Mouse (Mus musculus) T-cell, adult 2 months (primary cell): ENCODE results near the gene Smarca1.

ENCODE experiments used
- DNase-seq: peaks from one replicate; pipeline ENCODE4 v3.0.0; 2022; ENCODE audit warnings: low spot score

Smarca1 gene

GRCm38 (mm10) chrX:47892431-47893024, at the start of gene Smarca1:
Gene Smarca1, minus strand, starts transcription at chrX:47892974.
- DNase-seq = no peak

- DNase-seq = no peak
These were observed 45.0 kb upstream of the Smarca1 start for GRCm38 (mm10) chrX:47937740-47938139.

GRCm38 (mm10) chrX:47936885-47937284, 44.1 kb upstream of the Smarca1 start:
- no peak for DNase-seq

- DNase-seq = no peak
These were observed 41.6 kb upstream of the Smarca1 start for GRCm38 (mm10) chrX:47934352-47934751.

- DNase-seq = no peak
These were observed 37.7 kb upstream of the Smarca1 start for GRCm38 (mm10) chrX:47930449-47930848.

- DNase-seq = no peak
These were observed 35.2 kb upstream of the Smarca1 start for GRCm38 (mm10) chrX:47927981-47928380.

GRCm38 (mm10) chrX:47920541-47920940, 27.8 kb upstream of the Smarca1 start:
- no peak for DNase-seq

GRCm38 (mm10) chrX:47916831-47917230, 24.1 kb upstream of the Smarca1 start:
- DNase-seq = no peak

GRCm38 (mm10) chrX:47913543-47913938, 20.8 kb upstream of the Smarca1 start:
- DNase-seq = no peak

- DNase-seq = no peak
These were observed 20.2 kb upstream of the Smarca1 start for GRCm38 (mm10) chrX:47912904-47913542.

GRCm38 (mm10) chrX:47912306-47912792, 19.6 kb upstream of the Smarca1 start, which contains the start of gene Ocrl:
Gene Ocrl, plus strand, starts transcription at chrX:47912387.
- peak; percentile 59 for DNase-seq

- DNase-seq = no peak
These were observed 805 bp downstream of the Smarca1 start for GRCm38 (mm10) chrX:47891907-47892430.

- no peak for DNase-seq
These were observed 1.4 kb downstream of the Smarca1 start for GRCm38 (mm10) chrX:47891243-47891906.

GRCm38 (mm10) chrX:47887401-47887800, 5.4 kb downstream of the Smarca1 start:
- no peak for DNase-seq

GRCm38 (mm10) chrX:47882813-47883212, 10.0 kb downstream of the Smarca1 start:
- no peak for DNase-seq

- no peak for DNase-seq
These were observed 12.7 kb downstream of the Smarca1 start for GRCm38 (mm10) chrX:47880052-47880451.

GRCm38 (mm10) chrX:47858544-47858943, 34.2 kb downstream of the Smarca1 start:
- DNase-seq = no peak

GRCm38 (mm10) chrX:47835835-47836195, 57.0 kb downstream of the Smarca1 start:
- DNase-seq = no peak

- no peak for DNase-seq
These were observed 57.5 kb downstream of the Smarca1 start for GRCm38 (mm10) chrX:47835098-47835834.

GRCm38 (mm10) chrX:47833431-47833830, 59.3 kb downstream of the Smarca1 start:
- no peak for DNase-seq

GRCm38 (mm10) chrX:47820566-47820965, 72.2 kb downstream of the Smarca1 start:
- no peak for DNase-seq

- DNase-seq = no peak
These were observed 84.1 kb downstream of the Smarca1 start for GRCm38 (mm10) chrX:47808717-47809116.
